Mouse (Mus musculus) hindbrain, embryonic 14.5 days (tissue): ENCODE measurements around the gene Trim50. TPM values are rescaled to one million over a fixed set of nuclear protein-coding genes. Genes with fewer than 3 reads are reported as not detected.
A peak's percentile ranks its signal among the peaks of the same experiment; 100 is the strongest.

Experiments used
- ATAC-seq: fragments of 200-750 bp; cut with Nextera tagmentation; 2 replicates; pipeline ENCODE4 v1.8.0; 2017; ENCODE audit warnings: moderate number of reproducible peaks, mild to moderate bottlenecking, moderate TSS enrichment, moderate library complexity; ENCODE audit not compliant: low FRiP score
- DNase-seq: peaks from one replicate; pipeline ENCODE4 v3.0.0-alpha.2; 2015; ENCODE audit warnings: low spot score
- H3K27ac ChIP-seq: fragments of 300-500 bp; sonication (generic); 2 replicates; pipeline ENCODE4 v1.5.1; 2014; ENCODE audit warnings: mild to moderate bottlenecking, moderate library complexity
- H3K27me3 ChIP-seq: fragments of 300-500 bp; sonication (generic); 2 replicates; pipeline ENCODE4 v1.6.1; 2014; ENCODE audit warnings: mild to moderate bottlenecking, low read length, mixed read lengths; ENCODE audit not compliant: control insufficient read depth, insufficient read depth
- H3K36me3 ChIP-seq: fragments of 300-500 bp; sonication (generic); replicated peaks from 2 replicates; pipeline ENCODE4 v1.6.1; 2014; ENCODE audit not compliant: control insufficient read depth, insufficient read depth
- H3K4me1 ChIP-seq: fragments of 300-500 bp; sonication (generic); replicated peaks from 2 replicates; pipeline ENCODE4 v1.6.1; 2014; ENCODE audit warnings: antibody characterized with exemption, low read length, mixed read lengths; ENCODE audit not compliant: control insufficient read depth, insufficient read depth
- H3K4me2 ChIP-seq: fragments of 300-500 bp; sonication (generic); replicated peaks from 2 replicates; pipeline ENCODE4 v1.6.1; 2014; ENCODE audit warnings: mild to moderate bottlenecking, moderate library complexity
- H3K4me3 ChIP-seq: fragments of 300-500 bp; sonication (generic); replicated peaks from 2 replicates; pipeline ENCODE4 v1.5.1; 2014; ENCODE audit warnings: mild to moderate bottlenecking, low read length
- H3K9ac ChIP-seq: fragments of 300-500 bp; sonication (generic); 2 replicates; pipeline ENCODE4 v1.6.1; 2014
- H3K9me3 ChIP-seq: fragments of 300-500 bp; sonication (generic); 2 replicates; pipeline ENCODE4 v1.6.1; 2016; ENCODE audit warnings: low read length; ENCODE audit not compliant: control insufficient read depth
- WGBS: fragments of 180-500 bp; shearing (Covaris S2); extraction: QIAGEN DNeasy Blood & Tissue Kit; methylation state at CpG from one replicate; pipeline ENCODE4 v1.1.7; 2014; 5-methylcytosine and 5-hydroxymethylcytosine counted together
- microRNA-seq: library from miRNA; unstranded; fragments of <30 nt; microRNA quantifications from one replicate; pipeline ENCODE4, GENCODE M21; 2016
- polyA plus RNA-seq: library from polyadenylated mRNA; unstranded; fragments of >200 nt; fragmentation: Nextera tagmentation; extraction: Ambion mirVana; gene quantifications from 2 replicates; pipeline ENCODE4 v1.2.1, GENCODE M21; 2014

The Trim50 gene
- polyA plus RNA-seq, 1 experiment from 2014 or later, result not detected

- WGBS, result 31% methylated on average over 20 of the region's 20 CpGs
- no peaks in the 10 kb centered on the region for H3K4me1 ChIP-seq
- DNase-seq (peak; percentile 71), ATAC-seq (peak; percentile 83)
- H3K27ac ChIP-seq, result no peak overlapping the region
- H3K9me3 ChIP-seq, result no peaks in the 10 kb centered on the region
- no peaks in the 10 kb centered on the region for H3K27me3 ChIP-seq
- peaks cover 4% of the 10 kb centered on the region for H3K36me3 ChIP-seq
- H3K4me3 ChIP-seq, result no peak overlapping the region
- H3K4me2 ChIP-seq, result peak overlapping the region; percentile 37
- no peak overlapping the region for H3K9ac ChIP-seq
Measured at GRCm38 (mm10) chr5:135404623-135405022, 51.5 kb downstream of the Trim50 start.

- no peak overlapping the region for H3K4me3 ChIP-seq
- ATAC-seq, result no peak
- H3K9me3 ChIP-seq, result no peaks in the 10 kb centered on the region
- no peaks in the 10 kb centered on the region for H3K4me1 ChIP-seq
- no peak overlapping the region for H3K9ac ChIP-seq
- WGBS, result 90% methylated on average over 9 of the region's 9 CpGs
- H3K27ac ChIP-seq, result no peak overlapping the region
- peaks cover 12% of the 10 kb centered on the region for H3K36me3 ChIP-seq
- no peaks in the 10 kb centered on the region for H3K27me3 ChIP-seq
- H3K4me2 ChIP-seq, result no peak overlapping the region
- no peak for DNase-seq
Measured at GRCm38 (mm10) chr5:135405437-135405836, 52.3 kb downstream of the Trim50 start.

GRCm38 (mm10) chr5:135408114-135408513 lies 55.0 kb downstream of the Trim50 start:
- WGBS, result 92% methylated on average over 4 of the region's 4 CpGs
- Histone ChIP-seq H3K27ac (no peak overlapping the region), H3K36me3 (peaks cover 33% of the 10 kb centered on the region), H3K9ac (no peak overlapping the region), H3K4me1 (no peaks in the 10 kb centered on the region), H3K9me3 (no peaks in the 10 kb centered on the region), H3K4me2 (no peak overlapping the region), H3K4me3 (no peak overlapping the region), H3K27me3 (no peaks in the 10 kb centered on the region)
- DNase-seq (no peak), ATAC-seq (no peak)

GRCm38 (mm10) chr5:135410266-135410665 lies 57.2 kb downstream of the Trim50 start:
- Histone ChIP-seq H3K4me1 (no peaks in the 10 kb centered on the region), H3K9me3 (no peaks in the 10 kb centered on the region), H3K27me3 (no peaks in the 10 kb centered on the region), H3K4me3 (no peak overlapping the region), H3K4me2 (no peak overlapping the region), H3K36me3 (peaks cover 52% of the 10 kb centered on the region), H3K9ac (no peak overlapping the region), H3K27ac (no peak overlapping the region)
- DNase-seq (no peak), ATAC-seq (no peak)
- 87% methylated on average over 9 of the region's 9 CpGs for WGBS

Small RNA genes lying within 50 kb of the gene (microRNA-seq; reads per million reads assigned to microRNA genes)
- gene Mir7033, result 0.97 reads per million

Other genes with a start within 250 kb of the Trim50 start
- 15.6 and 16.0 TPM in 2 replicates for gene Tbl2, start 203.6 kb upstream of the Trim50 start, polyA plus RNA-seq
- gene Bcl7b, start 185.0 kb upstream of the Trim50 start, polyA plus RNA-seq, result 35.8 and 35.9 TPM in 2 replicates
- gene Baz1b, start 166.0 kb upstream of the Trim50 start, polyA plus RNA-seq, result 35.3 and 37.0 TPM in 2 replicates
- 14.7 and 15.9 TPM in 2 replicates for gene Fzd9, start 102.1 kb upstream of the Trim50 start, polyA plus RNA-seq
- 0.24 TPM in 1 of 2 replicates, not detected in the other for gene Fkbp6, start 3.3 kb upstream of the Trim50 start, polyA plus RNA-seq
- 21.1 and 21.9 TPM in 2 replicates for gene Nsun5, start 16.7 kb downstream of the Trim50 start, polyA plus RNA-seq
- 12.4 and 12.7 TPM in 2 replicates for gene Pom121, start 41.3 kb downstream of the Trim50 start, polyA plus RNA-seq
- 48.4 and 49.4 TPM in 2 replicates for gene Hip1, start 191.8 kb downstream of the Trim50 start, polyA plus RNA-seq
- gene Ccl26, start 210.3 kb downstream of the Trim50 start, polyA plus RNA-seq, result not detected in 2 replicates
- gene Ccl24, start 219.8 kb downstream of the Trim50 start, polyA plus RNA-seq, result 2.9 and 3.6 TPM in 2 replicates